Mouse (Mus musculus): ENCODE results near the gene Lactbl1. TPM values are rescaled to one million over a fixed set of nuclear protein-coding genes. Genes with fewer than 3 reads are reported as not detected.

The Lactbl1 gene
- polyA plus RNA-seq, 1 experiment from 2014 or later, result 0.08 TPM

GRCm38 (mm10) chr4:136657914-136658313 lies 35.5 kb downstream of the Lactbl1 start:
- H3K9me3 ChIP-seq (replicated peaks; ENCODE audit: control insufficient read depth, low read length, poor library complexity, severe bottlenecking), result no peaks in the 10 kb centered on the region
- no peak overlapping the region for H3K9ac ChIP-seq (ENCODE audit: low read depth, low read length)
- H3K36me3 ChIP-seq (ENCODE audit: control insufficient read depth, insufficient read depth, low read length), result peaks cover 42% of the 10 kb centered on the region
- H3K4me2 ChIP-seq (ENCODE audit: low read length), result no peak overlapping the region
- H3K27ac ChIP-seq (ENCODE audit: low read length), result no peak overlapping the region
- WGBS, result 78% methylated on average over 3 of the region's 3 CpGs
- H3K4me1 ChIP-seq (ENCODE audit: control insufficient read depth, insufficient read depth, low read length), result peaks cover 1% of the 10 kb centered on the region; the same call in 1 of the 2 replicates
- ATAC-seq, result no peak
- H3K27me3 ChIP-seq (ENCODE audit: control insufficient read depth, insufficient read depth, low read depth, low read length), result no peaks in the 10 kb centered on the region
- H3K4me3 ChIP-seq (ENCODE audit: low read depth, low read length), result no peak overlapping the region

GRCm38 (mm10) chr4:136665068-136665467 lies 42.6 kb downstream of the Lactbl1 start:
- peak; percentile 70; the same call in 1 of the 2 replicates for ATAC-seq
- Histone ChIP-seq H3K9me3 (replicated peaks; ENCODE audit: control insufficient read depth, low read length, poor library complexity, severe bottlenecking) (no peaks in the 10 kb centered on the region), H3K4me3 (ENCODE audit: low read depth, low read length) (no peak overlapping the region), H3K27me3 (ENCODE audit: control insufficient read depth, insufficient read depth, low read depth, low read length) (no peaks in the 10 kb centered on the region), H3K36me3 (ENCODE audit: control insufficient read depth, insufficient read depth, low read length) (peaks cover 14% of the 10 kb centered on the region), H3K9ac (ENCODE audit: low read depth, low read length) (no peak overlapping the region), H3K27ac (ENCODE audit: low read length) (peak overlapping the region; percentile 54), H3K4me1 (ENCODE audit: control insufficient read depth, insufficient read depth, low read length) (no peaks in the 10 kb centered on the region), H3K4me2 (ENCODE audit: low read length) (no peak overlapping the region)
- WGBS, result 48% methylated on average over 9 of the region's 9 CpGs

- H3K27ac ChIP-seq (ENCODE audit: low read length), result no peak overlapping the region
- peaks cover 8% of the 10 kb centered on the region for H3K36me3 ChIP-seq (ENCODE audit: control insufficient read depth, insufficient read depth, low read length)
- ATAC-seq, result no peak
- no peak overlapping the region for H3K4me3 ChIP-seq (ENCODE audit: low read depth, low read length)
- H3K4me1 ChIP-seq (ENCODE audit: control insufficient read depth, insufficient read depth, low read length), result no peaks in the 10 kb centered on the region
- H3K27me3 ChIP-seq (ENCODE audit: control insufficient read depth, insufficient read depth, low read depth, low read length), result no peaks in the 10 kb centered on the region
- no peak overlapping the region for H3K4me2 ChIP-seq (ENCODE audit: low read length)
- 74% methylated on average over 4 of the region's 4 CpGs for WGBS
- H3K9me3 ChIP-seq (replicated peaks; ENCODE audit: control insufficient read depth, low read length, poor library complexity, severe bottlenecking), result no peaks in the 10 kb centered on the region
- H3K9ac ChIP-seq (ENCODE audit: low read depth, low read length), result no peak overlapping the region
These were observed 43.6 kb downstream of the Lactbl1 start for GRCm38 (mm10) chr4:136666002-136666401.

DNA sequence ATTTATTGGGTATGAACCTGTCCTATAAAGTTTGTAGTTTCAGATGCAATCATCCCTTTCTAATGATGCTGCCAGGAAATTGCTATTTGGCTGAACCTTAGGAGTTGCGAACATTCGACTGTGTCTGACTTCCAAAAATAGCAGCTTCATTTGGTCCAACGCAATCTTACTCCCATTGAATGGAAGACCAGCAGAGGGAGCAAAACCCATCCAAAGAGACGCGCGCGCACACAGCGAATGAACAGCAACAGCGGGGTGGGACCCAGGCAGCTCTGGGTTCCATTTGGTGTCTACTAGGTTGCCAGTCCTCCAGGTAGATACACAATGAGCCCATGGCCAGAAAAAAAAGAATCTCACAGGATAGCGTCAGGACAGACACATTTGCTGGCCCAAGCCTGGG lies 45.3 kb downstream of the Lactbl1 start:
- H3K36me3 ChIP-seq (ENCODE audit: control insufficient read depth, insufficient read depth, low read length), result peaks cover 9% of the 10 kb centered on the region
- H3K4me1 ChIP-seq (ENCODE audit: control insufficient read depth, insufficient read depth, low read length), result no peaks in the 10 kb centered on the region

DNA sequence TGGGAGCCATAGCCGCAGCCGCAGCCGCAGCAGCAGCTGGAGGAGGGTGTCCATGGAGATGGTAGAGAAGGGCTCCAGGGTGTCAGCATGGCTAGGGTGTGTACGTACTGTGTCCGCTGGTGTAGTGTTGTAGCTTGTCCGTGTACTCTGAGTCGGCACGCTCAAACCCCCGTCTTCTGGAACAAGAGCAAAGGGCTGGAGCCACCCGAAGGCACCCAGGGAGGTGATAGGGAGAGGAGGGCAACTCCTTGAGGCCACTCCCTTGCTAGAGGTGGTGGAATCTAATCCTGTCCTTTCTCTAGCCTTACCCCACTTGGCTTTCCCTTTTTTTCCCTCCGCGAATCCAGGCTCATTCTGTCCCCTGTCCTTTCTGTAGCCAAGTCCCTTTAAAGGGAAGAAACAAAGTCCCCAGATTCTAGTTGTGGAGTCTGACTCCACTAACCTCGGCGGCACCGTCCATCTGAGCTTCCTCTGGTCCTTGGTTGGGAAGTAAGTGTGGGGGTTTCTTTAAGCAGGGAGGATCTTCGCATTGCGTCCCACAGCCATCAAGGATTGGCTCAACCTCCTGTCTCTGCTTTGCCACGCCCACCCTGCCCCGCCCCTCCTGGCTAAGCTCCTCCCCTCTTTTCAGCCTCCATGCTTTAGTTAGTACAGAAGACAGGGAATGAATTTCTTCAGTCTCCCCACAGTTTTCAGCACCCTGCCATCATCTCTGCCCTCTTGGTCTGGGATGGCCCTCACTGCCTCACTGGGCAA lies 50.1 kb downstream of the Lactbl1 start:
- WGBS, result 92% methylated on average over 19 of the region's 19 CpGs

More for the DNA sequence above, 45.3 kb downstream of the Lactbl1 start:
- no peaks in the 10 kb centered on the region for H3K27me3 ChIP-seq (ENCODE audit: control insufficient read depth, insufficient read depth, low read depth, low read length)
- no peak overlapping the region for H3K9ac ChIP-seq (ENCODE audit: low read depth, low read length)
- H3K4me3 ChIP-seq (ENCODE audit: low read depth, low read length), result no peak overlapping the region
- H3K4me2 ChIP-seq (ENCODE audit: low read length), result no peak overlapping the region
- H3K9me3 ChIP-seq (replicated peaks; ENCODE audit: control insufficient read depth, low read length, poor library complexity, severe bottlenecking), result no peaks in the 10 kb centered on the region
- WGBS, result 79% methylated on average over 10 of the region's 10 CpGs
- ATAC-seq, result no peak
- no peak overlapping the region for H3K27ac ChIP-seq (ENCODE audit: low read length)

GRCm38 (mm10) chr4:136675439-136675838 lies 53.0 kb downstream of the Lactbl1 start:
- H3K4me3 ChIP-seq (ENCODE audit: low read depth, low read length), result no peak overlapping the region
- peaks cover 19% of the 10 kb centered on the region for H3K36me3 ChIP-seq (ENCODE audit: control insufficient read depth, insufficient read depth, low read length)
- H3K27me3 ChIP-seq (ENCODE audit: control insufficient read depth, insufficient read depth, low read depth, low read length), result no peaks in the 10 kb centered on the region
- H3K4me2 ChIP-seq (ENCODE audit: low read length), result no peak overlapping the region
- WGBS, result 91% methylated on average over 9 of the region's 9 CpGs
- H3K9ac ChIP-seq (ENCODE audit: low read depth, low read length), result no peak overlapping the region
- H3K4me1 ChIP-seq (ENCODE audit: control insufficient read depth, insufficient read depth, low read length), result no peaks in the 10 kb centered on the region; the same call in 1 of the 2 replicates
- no peak for ATAC-seq
- H3K27ac ChIP-seq (ENCODE audit: low read length), result no peak overlapping the region
- no peaks in the 10 kb centered on the region for H3K9me3 ChIP-seq (replicated peaks; ENCODE audit: control insufficient read depth, low read length, poor library complexity, severe bottlenecking)

More for the DNA sequence above, 50.1 kb downstream of the Lactbl1 start:
- Histone ChIP-seq H3K27me3 (ENCODE audit: control insufficient read depth, insufficient read depth, low read depth, low read length) (no peaks in the 10 kb centered on the region), H3K4me1 (ENCODE audit: control insufficient read depth, insufficient read depth, low read length) (no peaks in the 10 kb centered on the region; the same call in 1 of the 2 replicates), H3K9ac (ENCODE audit: low read depth, low read length) (no peak overlapping the region), H3K4me2 (ENCODE audit: low read length) (no peak overlapping the region), H3K9me3 (replicated peaks; ENCODE audit: control insufficient read depth, low read length, poor library complexity, severe bottlenecking) (no peaks in the 10 kb centered on the region), H3K27ac (ENCODE audit: low read length) (no peak overlapping the region), H3K36me3 (ENCODE audit: control insufficient read depth, insufficient read depth, low read length) (peaks cover 18% of the 10 kb centered on the region), H3K4me3 (ENCODE audit: low read depth, low read length) (no peak overlapping the region)
- ATAC-seq, result no peak

DNA sequence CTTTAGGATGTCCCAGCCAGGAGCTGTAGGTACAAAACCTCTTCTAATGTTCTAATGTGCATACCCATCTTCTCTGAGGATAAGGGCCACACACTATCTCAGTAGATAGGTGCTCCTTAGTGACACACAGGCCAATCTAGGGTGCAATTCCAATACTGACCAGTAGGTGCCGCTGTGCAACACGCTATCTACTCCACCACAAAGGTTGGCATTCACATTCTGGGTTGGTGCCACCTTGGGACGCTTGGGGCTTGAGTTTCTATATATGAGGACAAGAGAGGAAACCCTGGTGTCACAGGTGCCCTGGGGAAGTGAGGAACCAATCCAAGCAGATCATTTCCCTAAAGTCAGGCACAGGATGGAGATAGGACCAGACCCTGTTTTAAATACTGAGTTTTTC lies 56.1 kb downstream of the Lactbl1 start:
- H3K36me3 ChIP-seq (ENCODE audit: control insufficient read depth, insufficient read depth, low read length), result peaks cover 9% of the 10 kb centered on the region; the same call in 1 of the 2 replicates
- WGBS, result 1% methylated on average over 3 of the region's 3 CpGs
- H3K9me3 ChIP-seq (replicated peaks; ENCODE audit: control insufficient read depth, low read length, poor library complexity, severe bottlenecking), result no peaks in the 10 kb centered on the region
- no peak overlapping the region for H3K4me3 ChIP-seq (ENCODE audit: low read depth, low read length)
- H3K9ac ChIP-seq (ENCODE audit: low read depth, low read length), result no peak overlapping the region
- ATAC-seq, result peak; percentile 41; the same call in 1 of the 2 replicates
- no peak overlapping the region for H3K4me2 ChIP-seq (ENCODE audit: low read length)
- no peaks in the 10 kb centered on the region for H3K27me3 ChIP-seq (ENCODE audit: control insufficient read depth, insufficient read depth, low read depth, low read length)
- no peak overlapping the region for H3K27ac ChIP-seq (ENCODE audit: low read length)
- no peaks in the 10 kb centered on the region; the same call in 1 of the 2 replicates for H3K4me1 ChIP-seq (ENCODE audit: control insufficient read depth, insufficient read depth, low read length)

DNA sequence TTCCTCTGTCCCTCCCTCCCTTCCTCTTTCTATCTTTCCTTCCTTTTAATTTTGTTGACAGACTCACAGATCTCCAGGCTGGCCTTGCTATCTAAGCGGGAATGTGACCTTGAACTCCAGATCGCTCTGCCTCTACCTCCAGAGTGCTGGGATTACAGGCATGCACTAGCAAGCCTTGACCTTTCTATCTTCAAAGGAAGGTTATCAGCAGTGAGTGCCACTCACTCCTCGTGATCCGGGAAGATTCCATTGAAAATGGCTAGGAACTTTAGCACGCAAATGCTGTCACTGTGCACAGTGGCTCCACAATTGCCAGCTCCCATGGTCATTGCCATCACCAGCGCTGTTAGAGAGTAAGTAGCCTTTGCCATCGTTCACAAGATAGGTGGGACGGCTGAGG lies 56.8 kb downstream of the Lactbl1 start:
- Histone ChIP-seq H3K27me3 (ENCODE audit: control insufficient read depth, insufficient read depth, low read depth, low read length) (no peaks in the 10 kb centered on the region), H3K36me3 (ENCODE audit: control insufficient read depth, insufficient read depth, low read length) (peaks cover 12% of the 10 kb centered on the region; the same call in 1 of the 2 replicates), H3K4me1 (ENCODE audit: control insufficient read depth, insufficient read depth, low read length) (no peaks in the 10 kb centered on the region; the same call in 1 of the 2 replicates), H3K4me2 (ENCODE audit: low read length) (no peak overlapping the region), H3K9ac (ENCODE audit: low read depth, low read length) (no peak overlapping the region), H3K4me3 (ENCODE audit: low read depth, low read length) (no peak overlapping the region), H3K27ac (ENCODE audit: low read length) (peak overlapping the region; percentile 45; the same call in 1 of the 2 replicates), H3K9me3 (replicated peaks; ENCODE audit: control insufficient read depth, low read length, poor library complexity, severe bottlenecking) (no peaks in the 10 kb centered on the region)
- WGBS, result 75% methylated on average over 8 of the region's 8 CpGs
- no peak for ATAC-seq

GRCm38 (mm10) chr4:136680641-136681040 lies 58.2 kb downstream of the Lactbl1 start:
- H3K4me1 ChIP-seq (ENCODE audit: control insufficient read depth, insufficient read depth, low read length), result no peaks in the 10 kb centered on the region
- H3K36me3 ChIP-seq (ENCODE audit: control insufficient read depth, insufficient read depth, low read length), result 0 out of 2 replicates have a peak, but pooled peaks cover 7% of the 10 kb centered on the region
- H3K27me3 ChIP-seq (ENCODE audit: control insufficient read depth, insufficient read depth, low read depth, low read length), result no peaks in the 10 kb centered on the region
- no peak overlapping the region for H3K9ac ChIP-seq (ENCODE audit: low read depth, low read length)
- no peak overlapping the region for H3K4me3 ChIP-seq (ENCODE audit: low read depth, low read length)
- H3K27ac ChIP-seq (ENCODE audit: low read length), result no peak overlapping the region
- ATAC-seq, result no peak
- 76% methylated on average over 14 of the region's 14 CpGs for WGBS
- no peak overlapping the region for H3K4me2 ChIP-seq (ENCODE audit: low read length)
- H3K9me3 ChIP-seq (replicated peaks; ENCODE audit: control insufficient read depth, low read length, poor library complexity, severe bottlenecking), result no peaks in the 10 kb centered on the region
